Mouse (Mus musculus) right cerebral cortex, postnatal 10 days (tissue): ENCODE measurements around the gene Rreb1.

ENCODE experiments used
- DNase-seq, 2 experiments: peaks; one replicate each; pipeline ENCODE4 v3.0.0; 2021; ENCODE audit warnings: low spot score in 2 of 2

Rreb1 gene

GRCm38 (mm10) chr13:37912591-37913467 is 134.6 kb downstream of the Rreb1 start:
- no peak for DNase-seq

- no peak for DNase-seq
Observed at GRCm38 (mm10) chr13:37913963-37914362, 135.8 kb downstream of the Rreb1 start.

- DNase-seq = no peak
Observed at GRCm38 (mm10) chr13:37918336-37919261, 140.4 kb downstream of the Rreb1 start.

GRCm38 (mm10) chr13:37919711-37920277 is 141.6 kb downstream of the Rreb1 start:
- DNase-seq = no peak

- no peak for DNase-seq
Observed at GRCm38 (mm10) chr13:37920727-37921126, 142.5 kb downstream of the Rreb1 start.

GRCm38 (mm10) chr13:37923091-37923490 is 144.9 kb downstream of the Rreb1 start:
- DNase-seq = no peak

- no peak for DNase-seq
Observed at GRCm38 (mm10) chr13:37923643-37924460, 145.7 kb downstream of the Rreb1 start.

- no peak for DNase-seq
Observed at GRCm38 (mm10) chr13:37924461-37924948, 146.3 kb downstream of the Rreb1 start.

- DNase-seq = no peak
Observed at GRCm38 (mm10) chr13:37926394-37926793, 148.2 kb downstream of the Rreb1 start.

- DNase-seq = no peak
Observed at GRCm38 (mm10) chr13:37929532-37929931, 151.3 kb downstream of the Rreb1 start.

- no peak for DNase-seq
Observed at GRCm38 (mm10) chr13:37930091-37930490, 151.9 kb downstream of the Rreb1 start.

GRCm38 (mm10) chr13:37930621-37931020 is 152.4 kb downstream of the Rreb1 start:
- DNase-seq = no peak

- DNase-seq = no peak
Observed at GRCm38 (mm10) chr13:37931210-37931922, 153.2 kb downstream of the Rreb1 start.

GRCm38 (mm10) chr13:37934075-37934474 is 155.9 kb downstream of the Rreb1 start:
- DNase-seq = no peak

- peak in 1 of 2 experiments; percentile 32 for DNase-seq
Observed at GRCm38 (mm10) chr13:37934920-37935319, 156.7 kb downstream of the Rreb1 start.

- DNase-seq = no peak
Observed at GRCm38 (mm10) chr13:37936351-37936750, 158.2 kb downstream of the Rreb1 start.

GRCm38 (mm10) chr13:37940167-37940566 is 162.0 kb downstream of the Rreb1 start:
- no peak for DNase-seq

- no peak for DNase-seq
Observed at GRCm38 (mm10) chr13:37940649-37941048, 162.4 kb downstream of the Rreb1 start.

GRCm38 (mm10) chr13:37941138-37941645 is 163.0 kb downstream of the Rreb1 start:
- no peak for DNase-seq
